Mouse (Mus musculus): ENCODE data around the gene Coro1a.
A peak's percentile ranks its signal among the peaks of the same experiment; 100 is the strongest.
"Not testable (repeated sequence)": the region's sequence is repeated elsewhere in the genome, so short reads cannot be mapped to it uniquely, and the experiment has no call there.

The Coro1a gene

DNA sequence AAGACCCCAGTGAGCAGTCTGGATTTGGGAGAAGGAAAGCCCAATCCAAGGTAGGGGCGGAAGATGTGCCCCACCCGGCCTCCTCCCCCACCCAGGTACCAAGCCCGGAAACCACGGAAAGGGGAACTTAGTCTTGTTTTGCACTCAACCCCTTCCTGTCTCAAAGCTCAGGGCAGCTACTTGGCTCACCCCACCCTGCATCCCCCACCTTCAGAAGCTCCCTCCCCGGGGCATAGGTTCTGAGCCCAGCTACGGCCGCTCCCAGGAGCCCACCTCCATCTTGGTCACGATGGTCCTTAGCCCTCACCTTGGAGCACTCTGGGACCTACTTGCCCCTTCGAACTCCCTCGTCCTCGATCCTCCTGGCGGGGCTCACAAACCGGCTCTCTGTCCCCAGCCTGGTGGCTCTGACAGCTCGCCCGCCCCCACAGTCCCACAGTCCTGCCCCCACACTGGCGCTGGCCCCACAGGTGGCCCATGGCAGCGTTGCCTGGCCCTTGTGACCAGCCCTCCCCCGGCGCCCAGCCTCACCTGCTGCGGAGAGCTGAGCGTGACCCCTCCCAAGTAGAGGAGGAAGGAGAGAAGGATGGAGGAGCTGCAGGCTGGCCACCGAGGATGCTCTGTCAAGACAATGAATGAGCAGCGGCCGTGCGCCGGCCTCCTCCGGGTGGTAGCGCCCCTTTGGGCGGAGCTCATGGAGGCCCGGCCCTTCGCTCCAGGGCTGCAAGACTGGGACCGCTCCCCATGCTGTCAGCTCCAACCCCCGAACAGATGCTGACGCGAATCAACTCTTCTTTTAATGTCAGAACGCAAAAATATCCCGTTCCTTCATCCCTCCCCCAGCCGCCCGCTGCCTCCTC, 3.2 kb downstream of the Coro1a start:
- peak; percentile 78 for DNase-seq (ENCODE audit: low spot score)

DNA sequence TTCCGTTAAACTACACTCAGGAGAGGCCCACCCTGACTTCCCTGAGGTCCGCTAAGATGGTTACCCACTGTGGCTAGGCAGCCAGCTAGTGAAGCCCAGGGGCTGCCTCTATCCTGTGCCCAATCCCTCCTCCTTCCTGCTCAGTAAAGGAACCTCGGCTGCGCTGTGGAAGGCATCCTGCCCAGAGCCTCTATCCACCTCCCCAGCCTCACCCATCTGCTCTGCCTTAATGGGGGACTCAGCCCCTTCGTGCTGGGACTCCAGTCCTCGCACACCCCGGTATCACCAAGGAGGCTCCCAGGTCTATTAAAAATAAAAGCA, 3.9 kb downstream of the Coro1a start:
- DNase-seq (ENCODE audit: low spot score), result no peak

DNA sequence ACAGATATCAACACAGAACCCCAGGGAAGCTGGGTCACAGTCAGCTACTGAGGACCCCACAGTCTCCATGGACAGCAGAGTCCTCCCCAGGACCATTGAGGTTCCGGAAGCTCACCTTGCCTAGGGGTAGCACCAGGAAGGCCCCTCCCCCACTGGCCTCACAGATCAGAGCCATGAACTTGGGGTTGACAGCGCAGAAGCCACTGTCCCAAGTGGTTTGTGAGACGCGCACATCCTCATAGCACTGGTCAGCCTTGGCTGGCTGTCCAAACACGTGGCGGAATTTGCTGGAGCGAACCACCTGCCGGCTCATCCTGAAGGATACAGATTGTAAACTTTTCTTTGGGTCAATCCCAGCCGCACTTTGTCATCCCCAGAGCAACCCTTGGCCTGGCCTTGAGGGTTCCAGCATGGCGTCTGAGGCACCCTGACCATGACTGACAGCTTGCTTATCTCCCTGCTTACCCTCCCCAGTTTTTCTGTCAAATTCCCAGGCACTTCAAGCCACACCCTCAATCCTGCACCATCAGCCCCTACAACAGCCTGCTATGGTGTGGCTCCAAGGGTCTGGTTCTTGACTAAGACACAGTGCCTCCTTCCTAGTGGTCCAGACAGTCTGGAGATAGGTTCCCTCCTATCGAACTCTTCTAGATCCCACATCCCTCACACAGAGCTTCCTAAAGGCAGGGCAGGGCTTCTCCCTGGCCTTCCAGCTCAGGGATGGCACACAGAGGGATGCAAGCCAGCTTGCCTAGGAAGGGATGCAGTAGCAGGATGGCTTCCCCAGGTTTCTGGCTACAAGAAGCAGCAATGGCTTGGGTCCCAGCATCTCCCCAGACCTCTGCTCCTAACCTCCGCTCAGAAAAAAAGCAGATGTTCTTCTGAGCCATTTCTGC, 4.5 kb downstream of the Coro1a start:
- no peak for DNase-seq (ENCODE audit: low spot score)

DNA sequence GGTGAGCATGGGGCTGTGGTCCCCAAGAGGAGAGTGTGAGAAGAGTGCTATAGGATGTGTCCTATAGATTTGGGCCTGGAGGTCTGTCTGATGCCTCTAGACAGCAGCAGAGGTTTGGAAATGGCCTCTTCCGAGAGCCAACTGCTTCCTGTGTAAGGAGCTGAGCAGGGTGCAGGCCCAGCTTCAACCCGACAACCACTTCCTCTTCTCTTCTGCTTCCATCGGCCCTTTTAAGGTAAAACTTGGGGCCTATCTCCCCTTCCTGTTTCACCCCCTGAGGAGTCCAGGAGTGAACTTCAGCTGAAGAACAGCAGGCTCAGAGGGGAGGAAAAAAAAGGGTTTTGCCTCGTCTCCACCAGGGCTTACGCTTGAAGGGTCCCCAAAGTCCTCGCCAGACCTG, 5.2 kb downstream of the Coro1a start:
- no peak for DNase-seq (ENCODE audit: low spot score)

DNA sequence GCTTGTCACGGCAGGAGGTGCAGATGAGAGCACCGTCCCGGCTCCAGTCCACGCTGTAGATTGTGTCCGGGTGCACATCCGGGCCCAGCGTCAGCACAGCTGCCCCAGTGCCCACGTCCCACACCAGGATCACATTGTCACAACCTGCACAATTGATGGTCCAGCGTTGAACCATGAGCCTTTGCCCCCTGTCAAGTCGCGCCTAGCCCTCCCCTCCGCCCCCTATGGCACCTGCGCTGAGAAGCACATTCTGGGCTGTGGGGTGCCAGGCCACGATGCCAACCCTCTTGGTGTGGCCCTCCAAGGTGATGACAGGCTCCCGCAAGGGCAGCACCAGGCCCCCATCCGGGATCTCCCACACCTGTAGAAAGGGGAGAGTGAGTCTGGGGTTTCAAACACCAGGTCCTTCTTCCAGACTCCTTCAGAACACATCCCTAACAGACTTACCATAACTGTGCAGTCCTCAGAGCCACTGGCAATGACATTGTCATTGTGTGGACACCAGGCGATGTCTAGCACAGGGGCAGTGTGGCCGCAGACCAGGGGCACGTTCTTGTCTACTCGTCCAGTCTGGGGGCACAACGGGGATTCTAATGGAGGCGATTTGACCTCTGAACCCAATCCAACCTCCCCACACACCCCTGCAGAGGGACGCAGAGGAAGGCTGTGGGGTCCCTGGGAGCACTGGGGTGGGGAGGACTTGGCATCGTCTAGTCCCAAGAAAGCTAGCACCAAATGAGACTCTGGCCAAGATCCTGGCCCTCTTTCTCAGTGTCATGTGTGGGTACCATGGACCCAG, 5.8 kb downstream of the Coro1a start:
- no peak for DNase-seq (ENCODE audit: low spot score)

DNA sequence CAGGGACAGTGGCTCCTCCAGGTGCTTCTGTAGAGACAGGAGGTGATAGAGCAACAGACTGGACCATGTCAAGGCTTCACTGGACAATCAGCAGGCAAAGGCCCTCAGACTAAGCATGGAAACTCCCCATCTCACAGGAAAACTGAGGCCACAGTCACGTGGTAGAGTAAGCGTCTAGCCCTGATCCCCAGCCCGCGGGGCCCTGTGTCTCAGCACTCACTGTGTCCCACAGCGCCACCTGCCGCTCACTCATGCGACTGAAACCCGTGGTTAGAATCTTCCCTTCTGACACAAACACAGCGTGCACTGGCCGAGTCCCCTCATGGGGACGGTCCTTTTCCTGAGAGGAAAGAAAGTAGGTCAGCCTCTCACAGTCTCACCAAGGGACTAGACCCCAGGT, 6.5 kb downstream of the Coro1a start:
- peak; percentile 97 for DNase-seq (ENCODE audit: low spot score)

DNA sequence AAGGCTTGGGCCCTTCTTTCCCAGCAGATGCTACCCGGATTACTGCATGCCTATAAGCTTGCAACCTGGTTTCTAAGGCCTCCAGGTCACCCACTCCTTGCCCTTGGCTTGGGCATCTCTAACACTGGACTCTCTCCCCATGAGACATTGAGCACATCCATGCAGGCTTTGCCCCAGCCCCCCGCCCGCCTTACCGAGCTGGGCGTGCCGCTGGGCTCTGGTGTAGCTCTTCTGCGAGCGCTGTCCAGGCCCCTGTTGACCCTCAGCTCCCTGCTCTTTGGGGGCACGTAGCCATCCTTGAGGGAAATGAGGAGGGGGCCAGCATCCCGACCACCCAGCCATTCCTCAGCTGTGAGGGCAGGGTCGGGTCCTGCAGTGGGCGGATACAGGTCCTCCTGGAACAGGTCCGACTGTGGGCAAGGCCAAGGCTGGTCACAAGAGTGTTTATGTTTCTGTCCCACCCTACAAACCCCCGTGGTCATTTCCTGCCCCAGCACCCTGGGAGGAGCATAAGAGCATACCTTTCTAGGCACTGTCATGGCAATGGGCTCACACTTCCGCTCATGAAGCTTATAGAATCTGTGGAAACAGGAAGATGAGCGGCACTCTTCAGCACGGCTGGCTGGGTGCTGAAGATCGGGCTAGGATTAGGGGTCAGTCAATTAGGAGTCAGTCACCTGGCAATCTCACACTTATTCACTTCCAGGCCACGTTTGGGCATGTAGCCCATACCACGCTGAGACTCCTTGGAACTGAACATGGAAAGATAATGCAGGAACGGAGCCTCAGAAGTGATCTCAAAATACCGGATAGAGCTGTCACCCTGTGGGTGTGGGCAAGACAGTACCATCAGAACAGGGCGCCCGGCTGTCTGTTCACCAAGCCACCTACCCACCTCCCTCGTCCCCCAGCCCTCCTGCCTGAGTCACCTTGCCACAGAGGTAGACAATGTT, 7.2 kb downstream of the Coro1a start:
- DNase-seq (ENCODE audit: low spot score), result no peak

DNA sequence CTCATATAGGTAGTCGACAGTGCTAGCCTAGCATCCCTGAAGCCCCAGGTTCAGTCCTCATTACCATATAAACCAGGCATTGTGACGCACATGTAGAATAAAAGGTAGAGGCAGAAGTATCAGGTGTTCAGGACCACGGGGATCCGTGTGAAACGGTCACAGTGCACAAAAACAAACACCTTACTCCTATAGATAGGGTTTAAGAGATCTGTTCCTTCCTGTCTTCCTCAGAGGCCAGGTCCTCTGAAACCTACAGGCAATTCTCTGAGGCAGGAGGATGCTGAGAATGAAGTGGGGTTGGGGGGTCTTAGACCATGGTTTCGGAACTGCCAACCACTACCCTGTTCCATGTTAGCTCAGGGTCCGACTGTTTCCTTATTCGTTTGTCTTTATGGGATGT, 9.7 kb downstream of the Coro1a start:
- no peak for DNase-seq (ENCODE audit: low spot score)

DNA sequence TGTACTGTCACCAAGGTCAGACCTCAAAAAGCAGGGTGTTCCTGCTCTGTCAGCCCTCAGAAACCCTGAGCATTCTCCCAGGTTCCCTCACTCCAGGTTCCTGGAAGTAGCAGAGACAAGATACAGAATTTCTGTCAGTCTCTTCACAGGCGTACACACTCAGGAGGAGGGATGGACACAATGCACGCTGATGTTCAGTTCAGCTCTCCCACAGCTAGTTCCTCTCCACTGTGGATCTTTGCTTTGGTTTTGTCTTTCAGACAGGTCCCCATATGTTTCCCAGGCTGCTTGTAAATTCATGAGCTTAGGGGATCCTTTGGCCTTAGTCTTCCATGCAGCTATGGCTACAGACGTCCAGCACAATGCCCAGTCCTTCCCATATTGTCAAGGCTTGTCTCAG, 10.7 kb downstream of the Coro1a start:
- no peak for DNase-seq (ENCODE audit: low spot score)

DNA sequence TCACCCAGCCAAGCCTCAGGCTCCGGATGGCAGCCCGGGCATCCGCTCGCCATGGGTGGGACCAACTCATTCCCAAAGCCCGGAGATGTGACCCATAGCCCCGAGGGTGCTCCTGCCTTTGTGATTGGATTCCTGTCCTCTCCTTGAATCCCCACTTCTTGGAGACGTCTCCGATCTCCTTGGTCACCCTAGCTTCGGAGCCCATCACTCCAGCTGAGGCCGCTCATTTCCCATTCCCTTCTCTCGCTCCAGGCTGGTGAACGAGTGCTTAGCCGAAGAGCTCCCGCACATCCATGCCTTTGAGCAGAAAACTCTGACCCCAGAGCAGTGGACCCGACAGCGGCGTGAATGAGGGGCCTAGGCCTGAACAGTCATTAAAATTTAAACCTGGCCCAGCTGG, 11.3 kb downstream of the Coro1a start:
- no peak for DNase-seq (ENCODE audit: low spot score)

DNA sequence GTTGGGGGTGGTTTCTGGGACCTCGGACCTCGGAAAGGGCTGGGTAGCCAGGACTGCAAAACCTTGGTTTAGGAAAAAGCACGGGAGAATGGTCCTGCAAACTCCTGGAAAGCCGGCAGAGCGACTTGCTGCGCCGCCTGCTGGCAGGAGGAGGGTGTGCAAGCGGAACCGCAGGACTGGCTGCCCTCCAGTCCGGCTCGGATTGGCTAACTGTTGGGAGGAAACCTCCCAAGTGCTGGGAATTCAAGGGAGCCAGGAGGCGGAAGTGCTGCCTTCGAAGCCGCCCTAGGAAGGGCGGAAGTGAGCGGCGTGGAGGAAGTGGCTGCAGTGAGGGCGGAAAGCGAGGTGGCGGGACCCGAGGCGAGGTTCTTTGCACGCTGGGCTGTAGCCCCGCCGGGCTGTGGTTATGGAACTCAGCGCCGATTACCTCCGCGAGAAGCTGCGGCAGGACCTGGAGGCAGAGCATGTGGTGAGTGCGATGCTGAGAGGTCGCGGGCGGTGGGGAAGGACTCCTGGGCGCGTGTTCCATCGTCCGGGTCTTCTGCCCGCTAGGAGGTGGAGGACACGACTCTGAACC, 11.9 kb downstream of the Coro1a start, which contains the start of gene Slx1b:
Slx1b (minus strand) TSS at position 154 of the 577 bp plus-strand sequence.
- peak; percentile 98 for DNase-seq (ENCODE audit: low spot score)

DNA sequence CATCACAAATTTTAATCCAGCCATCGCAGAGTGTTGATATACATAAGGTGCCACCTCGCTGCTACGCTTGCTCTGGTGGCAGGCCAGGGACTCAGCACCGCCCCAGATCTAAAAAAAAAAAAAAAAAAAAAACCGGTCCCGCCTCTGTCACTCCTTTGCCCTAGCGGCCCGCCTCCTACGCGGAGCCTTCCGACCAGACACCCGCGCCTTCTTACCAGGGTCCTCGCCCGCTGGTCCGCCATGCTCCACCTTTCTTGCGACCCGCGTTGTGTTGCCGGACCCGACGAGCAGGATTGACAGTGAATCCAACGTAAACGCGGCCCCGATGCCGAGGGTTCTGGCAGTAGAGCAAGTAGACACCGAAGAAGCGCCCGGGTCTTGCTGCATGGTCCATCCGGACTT, 12.4 kb downstream of the Coro1a start, which contains the start of gene Bola2:
Bola2 (plus strand) TSS at position 192 of the 402 bp plus-strand sequence.
- DNase-seq (ENCODE audit: low spot score), result peak; percentile 78

DNA sequence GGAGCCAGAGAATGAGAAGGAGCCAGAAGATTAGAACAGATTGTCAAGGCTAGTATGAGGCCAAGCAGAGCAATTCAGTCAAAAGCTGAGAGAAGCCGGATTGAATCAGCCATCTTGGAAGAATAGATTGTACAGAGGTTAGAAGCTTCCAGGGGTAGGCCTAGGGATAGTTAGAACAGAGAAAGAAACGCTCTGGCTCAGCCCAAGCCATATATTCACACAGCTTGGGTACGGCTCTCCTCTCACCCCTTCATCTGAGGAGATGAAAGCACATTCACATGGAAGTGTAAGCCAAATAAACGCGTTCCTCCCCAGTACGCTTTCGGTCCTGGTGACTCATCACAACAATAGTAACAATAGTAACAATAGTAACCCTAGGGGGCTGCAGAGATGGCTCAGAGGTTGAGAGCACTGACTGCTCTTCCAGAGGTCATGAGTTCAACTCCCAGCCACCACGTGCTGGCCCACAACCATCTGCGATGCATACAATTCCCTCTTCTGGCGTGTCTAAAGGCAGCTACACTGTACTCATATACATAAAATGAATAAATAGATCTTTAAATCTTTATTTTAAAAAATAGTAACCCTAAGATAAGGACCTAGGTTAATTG, 13.0 kb downstream of the Coro1a start:
- peak; percentile 64 for DNase-seq (ENCODE audit: low spot score)

DNA sequence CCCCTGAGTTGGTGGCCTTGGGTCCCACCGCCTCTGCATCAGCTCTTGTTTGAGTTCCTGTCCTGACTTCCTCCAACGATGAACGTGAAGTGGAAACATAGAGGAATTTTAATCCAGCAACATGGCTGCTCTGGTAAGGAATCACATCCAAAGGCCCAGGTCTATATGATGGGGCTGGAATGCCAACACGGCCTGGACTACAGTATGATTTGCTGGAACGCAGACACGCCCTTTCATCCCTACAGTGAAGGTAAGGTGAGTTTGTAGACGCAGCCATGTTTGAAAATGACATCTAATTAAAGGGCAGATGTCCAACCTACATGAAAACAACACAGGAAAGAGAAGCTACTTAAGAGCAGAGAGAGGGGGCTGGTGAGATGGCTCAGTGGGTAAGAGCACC, 13.8 kb downstream of the Coro1a start:
- no peak for DNase-seq (ENCODE audit: low spot score)

DNA sequence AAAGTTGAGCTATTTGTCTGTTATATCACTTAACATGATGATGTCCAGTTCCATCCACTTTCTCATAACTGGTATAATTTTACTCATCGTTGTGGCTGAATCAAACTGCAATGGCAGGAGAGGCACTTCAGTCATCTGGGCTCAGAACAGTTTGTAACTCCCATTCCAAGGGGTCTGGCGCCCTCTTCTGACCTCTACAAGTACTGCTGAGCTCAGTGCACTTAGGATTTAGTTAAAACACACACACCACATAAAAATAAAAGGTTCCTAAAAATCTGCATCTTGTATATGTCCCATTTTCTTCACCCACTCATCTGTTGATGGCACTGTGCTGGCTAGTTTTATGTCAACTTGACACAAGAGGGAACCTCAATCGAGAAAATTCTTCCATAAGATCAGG, 14.3 kb downstream of the Coro1a start:
- peak; percentile 89 for DNase-seq (ENCODE audit: low spot score)

DNA sequence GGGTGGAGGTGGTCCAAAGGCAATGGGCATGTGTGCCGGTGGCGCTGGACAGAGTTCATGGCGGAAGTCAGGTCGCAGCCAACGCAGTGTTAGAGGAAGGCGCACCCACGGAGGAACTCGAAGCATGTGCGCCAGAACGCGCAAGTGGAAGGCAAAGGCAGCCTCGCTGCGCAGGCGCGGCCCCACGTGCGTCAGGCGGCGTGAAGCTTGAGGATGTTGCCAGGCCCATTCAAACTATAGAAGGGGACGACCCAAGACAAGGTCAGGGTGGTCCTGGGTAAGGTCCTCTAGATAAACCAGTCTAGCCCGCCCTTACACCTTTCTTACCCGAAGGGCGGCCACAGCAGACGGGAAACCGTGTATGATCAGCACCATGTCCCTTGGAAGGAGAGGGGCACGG, 15.2 kb downstream of the Coro1a start:
- no peak for DNase-seq (ENCODE audit: low spot score)

DNA sequence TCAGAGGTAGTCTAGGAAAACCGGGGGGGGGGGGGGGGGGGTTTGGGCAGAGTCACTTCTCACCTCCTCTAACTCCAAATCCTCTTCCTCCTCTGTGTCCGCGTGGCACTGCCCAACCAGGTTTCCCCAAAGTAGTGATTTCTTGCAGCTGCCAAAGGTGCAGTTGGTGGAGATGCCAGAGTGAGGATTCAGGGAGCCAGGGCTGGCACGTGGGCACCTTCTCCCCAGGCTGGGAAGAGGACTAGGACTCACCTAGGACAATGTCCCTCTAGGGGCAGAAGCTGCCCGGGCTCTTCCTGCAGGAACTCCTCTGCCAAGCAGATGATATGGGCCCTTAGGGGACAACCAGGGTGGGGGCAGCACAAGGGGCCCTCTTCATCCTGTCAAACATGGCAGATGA, 15.9 kb downstream of the Coro1a start:
- DNase-seq (ENCODE audit: low spot score), result no peak

DNA sequence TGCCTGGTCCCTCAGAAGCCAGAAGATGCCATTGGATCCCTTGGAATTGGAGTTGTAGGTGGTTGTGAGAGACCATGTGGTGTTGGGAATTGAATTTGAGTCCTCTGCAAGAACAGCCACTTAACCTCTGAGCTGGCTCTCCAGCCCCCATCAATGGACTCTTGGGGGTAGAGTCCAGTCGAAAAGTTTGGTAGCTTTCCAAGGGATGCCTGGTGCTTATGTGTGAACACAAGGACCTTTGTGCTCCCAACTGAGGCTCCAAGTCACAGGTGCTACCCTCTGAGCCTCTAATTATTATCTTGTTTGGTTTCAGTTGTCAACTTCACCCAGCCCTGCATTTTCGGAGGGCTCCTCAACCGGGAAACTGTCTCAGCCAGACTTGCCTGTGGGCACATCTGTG, 16.9 kb downstream of the Coro1a start:
- no peak for DNase-seq (ENCODE audit: low spot score)

DNA sequence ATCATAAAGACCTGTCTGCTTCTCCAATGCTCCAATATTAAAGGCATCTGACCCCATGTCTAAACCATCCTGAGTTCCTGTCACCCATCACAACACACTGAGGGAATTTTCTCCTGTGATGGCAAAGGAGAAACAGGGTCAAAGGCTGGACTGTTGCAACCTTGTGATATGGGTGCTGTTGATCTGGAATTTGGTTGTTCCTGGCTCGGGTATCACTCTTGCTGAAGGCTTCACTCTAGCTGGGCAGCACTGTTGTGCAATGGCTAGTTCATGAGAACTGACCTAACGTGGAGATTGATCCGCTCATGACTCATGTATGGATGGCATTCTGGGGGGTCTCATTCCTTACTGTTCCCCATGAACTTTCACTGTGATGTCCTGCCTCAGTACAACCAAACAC, 18.6 kb downstream of the Coro1a start:
- DNase-seq (ENCODE audit: low spot score), result no peak

DNA sequence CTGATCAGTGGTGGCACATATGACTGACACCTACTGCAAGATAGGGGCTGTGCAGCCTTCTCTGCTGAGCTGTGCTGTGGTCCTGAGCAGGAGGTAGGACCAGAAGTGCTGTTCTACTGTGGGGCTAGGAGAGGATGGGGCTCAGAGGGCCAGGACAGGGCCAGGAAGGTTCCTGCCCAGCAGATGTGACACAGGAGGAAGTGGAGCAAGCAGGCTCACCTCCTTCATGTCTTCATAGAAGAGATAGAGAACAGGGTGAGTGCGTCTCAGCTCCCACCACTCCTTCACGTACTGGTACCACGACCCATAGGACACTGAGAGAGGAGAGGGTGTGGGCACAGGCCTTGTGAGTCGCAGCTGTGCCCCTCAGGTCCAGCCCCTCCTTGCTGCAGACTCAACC, 19.4 kb downstream of the Coro1a start:
- DNase-seq (ENCODE audit: low spot score), result not testable (repeated sequence)
